Mouse (Mus musculus): ENCODE data around the gene Gm5797.
"Not testable (repeated sequence)": the region's sequence is repeated elsewhere in the genome, so short reads cannot be mapped to it uniquely, and the experiment has no call there.

DNA sequence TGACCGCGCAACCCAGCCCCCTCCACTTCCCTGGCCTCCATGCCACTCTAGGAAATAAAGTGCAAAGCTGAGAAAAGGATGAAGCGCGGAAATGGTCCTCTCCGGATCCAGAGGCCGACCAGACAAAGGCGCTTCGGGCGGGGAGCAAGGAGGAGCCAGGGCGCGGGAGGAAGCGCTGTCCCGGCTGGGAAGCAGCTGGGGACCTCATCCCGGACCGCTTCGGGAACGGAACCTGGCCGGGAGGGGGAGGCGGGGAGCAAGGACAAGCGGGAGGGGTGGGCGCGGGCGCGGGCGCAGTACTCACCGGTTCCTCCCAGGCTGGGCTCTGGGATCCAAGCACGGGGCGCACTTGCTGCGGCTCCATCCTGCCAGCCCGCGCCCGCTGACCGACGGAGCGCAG lies 17.5 kb downstream of the Gm5797 start, which contains the start of gene Gm3739:
- TF ChIP-seq CTCF, EP300 (IDR thresholded peaks at IDR 0.05): not testable (repeated sequence)
